Mouse (Mus musculus) heart, postnatal 10 days (tissue): ENCODE data around the gene Eif2ak3. TPM values are rescaled to one million over a fixed set of nuclear protein-coding genes. Genes with fewer than 3 reads are reported as not detected.

Experiments
- DNase-seq, 2 experiments: peaks; one replicate each; pipeline ENCODE4 v3.0.0; 2021
- intact Hi-C: fragments of 180-260 bp; cut with DNase I; formaldehyde crosslinking; loops from one replicate; pipeline ENCODE4 v1.15.1; 2025
- total RNA-seq, 2 experiments: library from RNA; stranded (reverse); gene quantifications; 2 replicates each; pipeline ENCODE4 v1.2.3; 2021

Gene Eif2ak3
- total RNA-seq, 2 experiments from 2014 or later = 12.6 to 13.4 TPM

DNA sequence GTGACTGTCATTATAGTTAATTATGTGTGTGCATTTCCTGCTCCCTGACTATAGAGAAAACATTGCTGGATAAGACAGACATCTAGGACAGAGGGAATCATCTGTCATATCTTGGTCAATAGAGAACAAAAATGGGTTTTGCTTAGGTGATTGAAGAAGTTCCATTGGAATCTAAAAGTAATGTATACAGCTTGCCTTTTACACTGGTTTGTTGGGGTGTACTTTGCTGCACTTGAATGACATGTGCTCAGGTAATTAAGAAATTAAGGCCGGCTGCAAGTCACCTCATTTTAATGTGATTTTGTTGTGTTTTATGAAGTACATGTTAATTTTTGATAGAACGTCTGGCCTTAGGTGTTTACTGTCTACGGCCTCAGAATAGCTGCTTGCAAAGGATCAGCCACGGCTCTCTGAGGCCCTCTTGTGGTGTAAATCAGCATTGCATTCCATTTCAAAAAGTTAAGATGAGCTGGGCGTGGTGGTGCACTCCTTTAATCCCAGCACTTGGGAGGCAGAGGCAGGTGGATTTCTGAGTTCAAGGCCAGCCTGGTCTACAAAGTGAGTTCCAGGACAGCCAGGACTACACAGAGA is 36.5 kb downstream of the Eif2ak3 start:
- intact Hi-C loops = loop anchor here (1.0 to 5.0 kb wide), 2 partner anchors 69 to 169 kb away; no protein-coding TSS in a partner anchor
- peak; percentile 86 to 93 for DNase-seq

DNA sequence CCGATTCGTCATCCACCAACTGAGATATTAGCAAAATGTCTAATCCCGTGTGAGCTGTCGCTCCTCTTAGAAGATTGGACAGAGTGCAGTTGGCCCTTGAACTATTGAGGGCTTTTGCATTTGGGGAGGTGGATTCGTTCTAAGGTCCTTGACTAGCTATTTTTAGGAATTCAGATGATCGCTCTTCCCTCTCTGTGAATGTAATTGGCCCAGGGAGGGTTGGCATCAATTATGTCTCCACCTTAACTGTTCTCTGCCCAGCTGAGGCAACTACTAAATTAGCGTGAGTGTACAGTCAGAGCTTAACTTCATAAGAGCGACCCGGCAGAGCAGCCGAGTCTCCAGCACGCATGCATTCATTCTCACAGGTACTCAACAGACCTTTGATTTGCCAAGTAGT is 43.7 kb downstream of the Eif2ak3 start:
- DNase-seq = peak; percentile 32 to 36
- intact Hi-C loops = no loop called here

DNA sequence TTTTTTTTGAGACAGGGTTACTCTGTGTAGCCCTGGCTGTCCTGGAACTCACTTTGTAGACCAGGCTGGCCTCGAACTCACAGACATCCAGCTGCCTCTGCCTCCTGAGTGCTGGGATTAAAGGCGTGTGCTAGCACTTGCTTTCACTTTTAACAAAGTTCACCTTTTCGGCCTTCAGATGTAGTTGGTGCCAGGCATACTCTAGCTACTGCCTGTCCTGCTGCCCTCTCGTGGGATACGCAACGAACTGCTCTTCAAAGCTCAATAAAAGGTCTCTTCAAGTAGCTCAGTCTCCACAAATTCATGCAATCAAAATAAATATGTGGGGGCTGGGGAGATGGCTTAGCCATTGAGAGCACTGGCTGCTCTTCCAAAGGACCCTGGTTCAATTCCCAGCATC is 53.9 kb downstream of the Eif2ak3 start:
- DNase-seq = no peak
- intact Hi-C loops = no loop called here

DNA sequence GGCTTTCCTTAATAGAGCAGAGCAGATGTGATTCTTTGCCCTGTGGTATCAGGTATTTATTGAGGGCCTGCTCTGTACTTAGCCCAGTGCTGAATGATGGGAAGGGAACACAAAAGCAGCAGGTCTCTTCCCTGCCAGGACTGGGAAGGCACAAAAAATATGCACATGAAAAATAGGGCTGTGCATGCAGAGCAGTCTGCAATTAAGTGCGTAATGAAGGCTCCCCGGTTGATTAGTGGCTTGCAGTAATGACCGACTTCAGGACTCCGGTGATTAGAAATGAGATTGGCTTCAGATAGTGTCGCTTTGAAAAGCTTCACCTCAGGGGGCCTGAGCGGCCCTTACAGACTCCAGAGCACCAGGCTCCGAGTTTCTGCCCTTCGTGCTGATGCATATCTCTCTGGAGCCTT is 55.3 kb downstream of the Eif2ak3 start:
- intact Hi-C loops = no loop called here
- DNase-seq = no peak

DNA sequence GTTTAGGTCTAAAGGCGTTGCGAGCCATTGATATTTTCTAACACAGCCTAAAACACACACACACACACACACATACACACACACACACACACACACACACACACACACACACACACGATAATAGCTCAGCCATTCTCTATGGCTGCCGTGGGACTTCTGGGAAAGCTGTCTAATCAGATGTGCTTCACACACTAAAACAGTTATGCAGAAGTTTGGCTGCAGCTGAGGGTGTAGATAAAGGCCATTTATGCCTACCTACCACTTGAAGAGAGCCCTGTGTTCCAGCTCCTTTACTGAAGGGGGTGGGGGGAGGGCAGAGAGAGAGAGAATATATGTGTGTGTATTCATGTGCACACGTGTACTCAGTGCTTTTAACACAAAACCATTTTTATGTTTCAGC is 59.4 kb downstream of the Eif2ak3 start:
- no peak for DNase-seq
- intact Hi-C loops = no loop called here

DNA sequence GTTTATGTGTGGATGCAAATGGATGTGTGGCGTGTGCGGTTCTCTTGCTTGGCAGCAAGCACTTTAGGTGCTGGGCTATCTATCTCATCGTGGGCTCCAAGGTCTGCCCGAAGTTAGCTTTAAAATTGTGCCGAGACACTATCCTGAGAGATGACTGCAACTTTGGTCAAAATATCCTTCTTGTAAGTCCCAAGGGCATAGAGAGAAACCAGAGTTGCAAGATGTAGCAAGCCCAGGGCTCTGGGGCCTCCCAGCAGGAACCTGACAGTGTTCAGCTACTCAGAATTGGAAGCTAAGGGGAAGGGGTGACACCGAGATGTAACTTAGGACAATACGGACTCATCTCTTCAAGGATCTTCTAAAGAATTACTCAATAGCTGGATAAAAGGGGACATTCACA is 65.3 kb downstream of the Eif2ak3 start:
- intact Hi-C loops = no loop called here

DNA sequence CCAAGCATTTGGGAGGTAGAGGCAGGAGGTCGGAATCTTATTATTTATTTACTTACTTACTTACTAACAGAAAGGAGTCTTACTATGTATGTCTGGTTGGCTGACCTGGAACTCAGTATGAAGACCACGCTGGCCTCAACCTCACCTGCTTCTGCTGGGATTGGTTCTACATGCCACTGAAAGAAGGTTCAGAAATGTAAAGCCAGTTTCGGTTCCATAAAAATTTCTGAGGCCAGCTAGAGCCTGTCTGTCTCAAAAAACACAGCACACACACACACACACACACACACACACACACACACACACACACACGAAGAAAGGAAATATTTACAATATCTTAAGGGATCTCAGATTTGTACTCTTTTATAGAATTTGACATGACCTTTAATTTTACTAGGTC is 66.0 kb downstream of the Eif2ak3 start:
- intact Hi-C loops = no loop called here
- no peak for DNase-seq

More for the DNA sequence above, 65.3 kb downstream of the Eif2ak3 start:
- DNase-seq = no peak

DNA sequence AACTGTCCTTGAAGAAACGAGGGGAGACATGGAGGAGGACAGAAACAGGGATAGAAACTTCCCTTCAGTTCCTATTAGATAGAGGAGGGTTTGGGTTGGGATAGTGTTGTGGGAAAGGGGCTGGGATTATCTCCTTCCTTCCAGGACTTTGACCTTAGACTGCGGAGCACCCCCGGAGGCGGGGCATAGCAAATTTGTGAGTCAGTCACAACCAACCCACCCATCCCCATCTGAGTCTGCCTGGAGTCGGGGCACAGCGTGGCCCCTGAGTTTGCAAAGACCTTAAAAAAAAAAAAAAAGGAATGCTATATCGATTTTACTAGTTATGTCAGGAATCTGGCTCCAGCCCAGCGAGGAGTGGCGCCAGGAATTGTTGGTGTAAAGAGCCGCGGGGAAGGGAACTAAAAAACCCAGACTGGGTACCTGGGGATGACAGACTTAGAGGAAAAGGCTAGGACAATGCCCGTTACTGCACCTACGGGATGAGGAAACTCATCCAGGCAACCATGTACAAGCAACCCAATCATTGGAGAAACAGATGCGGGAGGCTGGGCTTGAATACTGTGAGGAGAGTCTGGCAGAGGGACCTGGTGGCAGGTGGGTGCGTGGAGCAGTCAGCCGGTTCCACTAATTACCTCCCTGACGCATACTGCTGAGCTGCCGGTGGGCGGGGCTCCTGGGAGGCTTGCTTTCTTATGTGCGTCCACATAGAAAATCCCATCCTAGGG is 67.5 kb downstream of the Eif2ak3 start:
- no peak for DNase-seq
- intact Hi-C loops = no loop called here

DNA sequence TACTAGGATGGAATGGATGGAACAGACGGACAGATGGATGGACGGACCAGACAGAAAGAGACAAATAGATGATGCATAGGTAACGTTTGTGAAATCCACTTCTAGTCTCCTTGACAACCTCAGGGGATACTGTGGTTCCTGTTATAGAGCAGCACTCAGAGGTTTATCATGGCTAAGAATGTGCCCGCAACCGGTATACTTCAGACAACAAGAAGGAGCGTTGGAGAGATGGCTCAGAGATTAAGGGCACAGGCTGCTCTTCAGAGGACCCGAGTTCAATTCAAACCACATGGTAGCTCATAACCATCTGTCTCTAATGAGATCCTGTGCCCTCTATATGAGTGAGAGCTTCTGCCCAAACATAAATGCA is 68.1 kb downstream of the Eif2ak3 start:
- intact Hi-C loops = no loop called here
- DNase-seq = no peak

DNA sequence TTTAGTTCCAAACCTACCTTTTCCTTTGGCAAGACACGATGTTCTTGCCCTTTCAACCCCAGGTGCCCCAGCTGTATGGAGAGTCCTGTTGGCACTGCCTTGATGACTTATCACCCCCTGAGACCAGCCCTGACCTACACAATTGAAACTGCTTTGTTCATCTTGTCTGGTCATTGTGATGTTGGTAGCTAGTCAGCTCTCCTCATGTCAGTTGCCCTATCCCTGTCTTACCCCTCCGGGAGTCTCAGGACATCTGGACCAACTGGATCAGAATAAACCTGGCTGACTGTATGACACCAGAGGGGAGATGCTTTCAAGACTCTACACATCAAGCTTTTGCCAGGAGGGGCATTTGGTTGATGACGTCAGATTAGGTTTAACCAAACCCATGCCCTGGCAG is 74.5 kb downstream of the Eif2ak3 start, which contains the start of gene Tex37:
Tex37 (minus strand) TSS at position 101 of the 400 bp plus-strand sequence.
- no peak for DNase-seq
- intact Hi-C loops = no loop called here

DNA sequence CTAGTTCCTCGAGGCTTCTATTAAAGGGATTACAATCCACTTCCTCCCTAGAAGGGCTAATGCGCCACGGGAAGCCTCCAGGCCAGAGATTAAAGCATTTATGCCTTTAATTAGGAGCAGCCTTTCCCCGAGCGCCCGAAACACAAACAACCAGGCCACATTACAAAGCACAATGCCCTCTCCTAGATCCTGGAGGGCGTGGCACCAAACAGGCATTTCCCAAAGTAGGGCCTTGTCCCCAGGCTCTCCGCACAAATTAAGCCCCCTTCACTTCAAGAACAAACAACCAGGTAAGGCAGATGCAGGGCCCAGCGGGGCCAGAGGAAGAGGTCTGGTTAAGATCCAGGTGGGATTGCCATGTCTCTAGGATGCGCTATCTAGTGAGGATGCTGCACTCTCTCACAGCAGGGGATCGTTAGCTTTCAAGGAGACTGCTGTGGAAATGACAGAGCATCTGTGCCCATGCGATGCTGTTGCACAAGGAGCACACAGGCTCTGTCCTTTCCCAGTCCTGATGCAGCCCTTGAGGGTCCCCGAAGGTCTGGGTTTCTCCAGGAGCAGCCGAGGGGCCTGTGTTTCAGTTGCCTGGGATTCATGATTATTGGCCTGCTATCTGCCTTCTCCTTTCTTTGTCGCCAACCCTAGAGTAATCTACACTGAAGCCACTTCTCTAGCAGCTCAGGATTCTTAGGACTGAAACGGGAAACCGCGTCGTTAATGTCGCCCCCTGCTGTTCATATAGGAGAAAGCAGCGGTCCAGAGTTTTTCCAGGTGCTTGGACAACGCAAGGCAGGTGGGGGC is 77.2 kb downstream of the Eif2ak3 start:
- intact Hi-C loops = loop anchor here (2.0 kb wide), 1 partner anchor 109 kb away; no protein-coding TSS in a partner anchor
- DNase-seq = peak; percentile 35 to 65

DNA sequence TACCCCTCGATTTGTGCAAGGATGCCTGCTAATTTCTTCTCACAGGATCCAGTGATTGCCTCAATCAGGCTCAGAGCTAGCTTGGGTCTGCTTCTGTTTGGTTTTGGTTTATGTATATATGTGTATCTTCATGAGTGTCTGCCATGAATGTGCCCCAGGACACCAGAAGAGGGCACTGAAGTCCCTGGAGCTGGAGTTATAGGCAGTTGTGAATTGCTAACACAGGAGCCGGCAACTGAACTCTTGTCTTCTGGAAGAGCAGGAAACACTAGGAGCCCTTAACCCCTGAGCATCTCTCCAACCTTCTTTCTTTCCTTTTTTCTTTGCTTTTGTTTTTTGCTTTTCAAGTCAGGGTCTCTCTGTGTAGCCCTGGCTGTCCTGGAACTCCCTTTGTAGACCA is 87.5 kb downstream of the Eif2ak3 start:
- DNase-seq = no peak
- intact Hi-C loops = no loop called here

DNA sequence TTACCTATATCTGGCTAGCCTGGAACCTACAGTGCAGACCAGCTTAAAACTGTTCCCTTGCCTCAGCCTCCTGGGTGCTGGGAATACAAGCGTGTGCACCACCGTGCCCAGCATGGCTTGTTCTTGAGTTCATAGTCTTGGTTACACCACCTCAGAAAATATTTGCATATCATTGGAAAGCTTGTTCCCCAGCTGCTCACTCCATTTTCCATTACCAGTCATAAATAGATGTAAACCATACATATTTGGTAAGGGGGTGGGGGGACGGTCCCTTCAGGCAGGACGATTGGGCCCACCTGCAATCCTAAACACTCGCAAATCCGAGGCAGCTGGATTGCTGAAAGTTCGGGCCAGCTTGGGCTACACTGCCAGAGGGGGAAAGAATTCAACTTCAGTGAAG is 109.0 kb downstream of the Eif2ak3 start:
- DNase-seq = no peak
- intact Hi-C loops = loop anchor here (5.0 kb wide), 1 partner anchor 59 kb away; no protein-coding TSS in a partner anchor

DNA sequence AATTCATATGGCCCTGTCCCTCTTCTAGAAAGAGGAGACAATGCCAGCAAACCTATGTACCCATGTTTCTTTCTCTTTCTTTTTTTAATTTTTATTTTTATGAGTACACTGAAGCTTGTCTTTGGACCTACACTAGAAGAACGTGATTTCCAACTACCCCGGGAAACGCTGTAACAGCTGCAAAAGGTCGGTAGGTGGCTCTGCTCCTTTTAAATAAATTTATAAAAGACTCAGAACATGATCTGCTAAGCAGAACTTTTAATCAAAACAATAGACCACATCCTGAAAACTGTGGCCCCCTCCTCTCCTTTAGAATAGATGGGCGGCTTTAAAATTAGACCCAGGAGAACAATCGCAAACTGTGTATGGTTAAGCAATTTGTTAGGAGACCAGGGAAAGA is 109.7 kb downstream of the Eif2ak3 start:
- intact Hi-C loops = loop anchor here (1.0 to 5.0 kb wide), 2 partner anchors 58 to 171 kb away; no protein-coding TSS in a partner anchor
- peak; percentile 37 to 38 for DNase-seq

Other genes starting within 250 kb of the Eif2ak3 start
- 10 to 100 TPM in 1 of 2 experiments, 1 to 10 TPM in 1; 7.4 to 11.1 TPM for gene Rpia, start 52.3 kb upstream of the Eif2ak3 start, total RNA-seq
- gene Tex37, start 74.4 kb downstream of the Eif2ak3 start, total RNA-seq = not detected
- not detected for gene Foxi3, start 112.0 kb downstream of the Eif2ak3 start, total RNA-seq